Mouse (Mus musculus): ENCODE measurements around the gene Heg1.

DNA sequence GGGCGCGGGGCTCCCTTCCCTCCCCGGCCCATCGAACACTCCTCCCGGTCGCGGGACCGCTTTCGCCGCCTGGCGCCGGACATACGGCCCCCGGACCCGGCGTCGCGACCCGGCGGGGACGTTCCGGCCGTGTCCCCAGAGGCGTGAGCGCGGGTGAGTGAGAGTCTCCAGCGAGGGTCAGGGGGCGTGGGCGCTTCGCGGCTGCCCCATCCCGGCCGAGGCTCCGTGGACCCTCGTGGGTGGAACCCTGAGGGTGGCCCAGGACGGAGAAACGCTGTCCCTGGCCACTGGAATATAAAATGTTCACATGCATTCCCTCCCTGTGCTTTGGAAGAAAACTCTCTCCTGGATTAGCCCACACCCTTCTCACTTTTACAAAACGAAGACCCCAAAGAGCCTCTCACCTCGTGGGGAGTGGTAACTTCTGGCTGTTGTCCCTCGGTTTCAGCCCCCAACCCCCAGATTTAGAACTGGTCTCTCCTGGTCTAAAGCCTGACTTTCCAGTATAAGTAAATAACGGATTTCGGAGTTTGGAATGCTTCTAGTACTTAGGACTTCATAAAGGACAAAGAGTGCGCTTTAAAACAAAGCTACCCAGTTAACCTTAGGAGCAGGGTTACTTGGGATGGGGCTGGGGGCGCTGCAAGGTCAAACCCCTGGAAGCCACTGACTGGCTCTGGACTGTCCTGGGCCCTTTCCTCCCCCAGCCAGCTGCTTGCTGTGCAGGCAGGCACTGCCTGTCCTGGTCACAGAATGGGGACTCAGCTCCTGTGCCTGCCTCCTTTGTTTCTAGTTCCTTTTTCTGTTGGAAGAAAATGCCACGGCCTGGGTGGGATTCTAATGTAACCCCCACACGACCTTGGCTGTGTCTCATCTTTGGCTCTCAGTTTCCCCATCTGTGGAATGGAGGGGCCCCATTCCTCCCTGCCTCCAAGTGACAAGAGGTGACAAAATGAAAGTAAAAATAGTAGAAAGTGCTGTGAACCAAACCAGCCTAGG is 832 bp downstream of the Heg1 start:
- no peak for TF ChIP-seq CTCF (IDR thresholded peaks at IDR 0.05; ENCODE audit: borderline replicate concordance, extremely low read depth, insufficient read depth, insufficient read length)
- TF ChIP-seq POLR2A (IDR thresholded peaks at IDR 0.05; ENCODE audit: borderline replicate concordance, extremely low read depth, insufficient read depth, insufficient read length, poor library complexity, severe bottlenecking): no peak
